Mouse (Mus musculus) embryonic facial prominence, embryonic 15.5 days (tissue): ENCODE measurements at regions not wholly inside any gene's neighbourhood (a gene's known extent, or its start where the extent isn't known, plus 50 kb on each side); places are given as distances from the start of the nearest gene placed in this dataset.

ENCODE experiments used
- ATAC-seq: fragments of 200-750 bp; cut with Nextera tagmentation; 2 replicates; pipeline ENCODE4 v1.8.0; 2017; ENCODE audit warnings: low read depth, moderate TSS enrichment; ENCODE audit not compliant: insufficient number of reproducible peaks, low FRiP score, low TSS enrichment
- H3K27ac ChIP-seq: fragments of 300-500 bp; sonication (generic); replicated peaks from 2 replicates; pipeline ENCODE4 v1.5.1; 2015; ENCODE audit warnings: mild to moderate bottlenecking, inconsistent platforms
- H3K27me3 ChIP-seq: fragments of 300-500 bp; sonication (generic); 2 replicates; pipeline ENCODE4 v1.6.1; 2015; ENCODE audit warnings: inconsistent platforms
- H3K36me3 ChIP-seq: fragments of 300-500 bp; sonication (generic); 2 replicates; pipeline ENCODE4 v1.6.1; 2015; ENCODE audit warnings: mild to moderate bottlenecking, inconsistent platforms
- H3K4me1 ChIP-seq: fragments of 300-500 bp; sonication (generic); 2 replicates; pipeline ENCODE4 v1.6.1; 2015; ENCODE audit warnings: inconsistent platforms
- H3K4me2 ChIP-seq: fragments of 300-500 bp; sonication (generic); replicated peaks from 2 replicates; pipeline ENCODE4 v1.6.1; 2015; ENCODE audit warnings: mild to moderate bottlenecking, inconsistent platforms
- H3K4me3 ChIP-seq: fragments of 300-500 bp; sonication (generic); replicated peaks from 2 replicates; pipeline ENCODE4 v1.5.1; 2015; ENCODE audit warnings: mild to moderate bottlenecking, inconsistent platforms
- H3K9ac ChIP-seq: fragments of 300-500 bp; sonication (generic); 2 replicates; pipeline ENCODE4 v1.6.1; 2015; ENCODE audit warnings: inconsistent platforms
- H3K9me3 ChIP-seq: fragments of 300-500 bp; sonication (generic); replicated peaks from 2 replicates; pipeline ENCODE4 v1.6.1; 2016; ENCODE audit warnings: inconsistent platforms
- WGBS: fragments of 180-500 bp; shearing (Covaris S2); methylation state at CpG from one replicate; pipeline ENCODE4 v1.1.7; 2015; 5-methylcytosine and 5-hydroxymethylcytosine counted together

- Histone ChIP-seq H3K9ac (no peak overlapping the region), H3K4me2 (no peak overlapping the region), H3K4me1 (0 out of 2 replicates have a peak, but pooled peaks cover 6% of the 10 kb centered on the region), H3K27ac (no peak overlapping the region), H3K9me3 (no peaks in the 10 kb centered on the region), H3K27me3 (no peaks in the 10 kb centered on the region), H3K36me3 (no peaks in the 10 kb centered on the region), H3K4me3 (no peak overlapping the region)
- no peak for ATAC-seq
- WGBS = 85% methylated on average over 7 of the region's 7 CpGs
Observed at GRCm38 (mm10) chr13:39881066-39881465, 480.2 kb downstream of the Ofcc1 start.

GRCm38 (mm10) chr13:39880136-39880535, 481.1 kb downstream of the Ofcc1 start:
- Histone ChIP-seq H3K4me1 (0 out of 2 replicates have a peak, but pooled peaks cover 6% of the 10 kb centered on the region), H3K9me3 (no peaks in the 10 kb centered on the region), H3K27ac (no peak overlapping the region), H3K9ac (no peak overlapping the region), H3K4me2 (no peak overlapping the region), H3K27me3 (no peaks in the 10 kb centered on the region), H3K36me3 (no peaks in the 10 kb centered on the region), H3K4me3 (no peak overlapping the region)
- 79% methylated on average over 2 of the region's 2 CpGs for WGBS
- no peak for ATAC-seq

GRCm38 (mm10) chr13:39877361-39878141, 483.7 kb downstream of the Ofcc1 start:
- no peak overlapping the region for H3K9ac ChIP-seq
- ATAC-seq = no peak
- no peaks in the 10 kb centered on the region for H3K36me3 ChIP-seq
- H3K4me3 ChIP-seq = 0 out of 2 replicates have a peak overlapping the region, but pooled peaks have one; percentile 14
- no peaks in the 10 kb centered on the region for H3K27me3 ChIP-seq
- H3K4me2 ChIP-seq = peak overlapping the region; percentile 30; the same call in 1 of the 2 replicates
- H3K4me1 ChIP-seq = 0 out of 2 replicates have a peak, but pooled peaks cover 6% of the 10 kb centered on the region
- 30% methylated on average over 16 of the region's 16 CpGs for WGBS
- H3K9me3 ChIP-seq = no peaks in the 10 kb centered on the region
- H3K27ac ChIP-seq = no peak overlapping the region

- Histone ChIP-seq H3K9me3 (no peaks in the 10 kb centered on the region), H3K9ac (no peak overlapping the region), H3K27ac (no peak overlapping the region), H3K36me3 (no peaks in the 10 kb centered on the region), H3K27me3 (no peaks in the 10 kb centered on the region), H3K4me1 (no peaks in the 10 kb centered on the region), H3K4me3 (no peak overlapping the region), H3K4me2 (no peak overlapping the region)
- WGBS = 71% methylated on average over 6 of the region's 6 CpGs
- no peak for ATAC-seq
Observed at GRCm38 (mm10) chr13:39852257-39852800, 508.9 kb downstream of the Ofcc1 start.

- ATAC-seq = no peak
- Histone ChIP-seq H3K36me3 (no peaks in the 10 kb centered on the region), H3K27ac (no peak overlapping the region), H3K9ac (no peak overlapping the region), H3K9me3 (no peaks in the 10 kb centered on the region), H3K27me3 (no peaks in the 10 kb centered on the region), H3K4me3 (no peak overlapping the region), H3K4me1 (no peaks in the 10 kb centered on the region), H3K4me2 (no peak overlapping the region)
- 79% methylated on average over 1 of the region's 1 CpGs for WGBS
Observed at GRCm38 (mm10) chr13:39849391-39849790, 511.9 kb downstream of the Ofcc1 start.

- ATAC-seq = no peak
- H3K27ac ChIP-seq = no peak overlapping the region
- H3K4me3 ChIP-seq = no peak overlapping the region
- no peaks in the 10 kb centered on the region for H3K36me3 ChIP-seq
- 40% methylated on average over 5 of the region's 5 CpGs for WGBS
- no peak overlapping the region for H3K9ac ChIP-seq
- H3K4me1 ChIP-seq = peaks cover 5% of the 10 kb centered on the region; the same call in 1 of the 2 replicates
- no peaks in the 10 kb centered on the region for H3K27me3 ChIP-seq
- no peak overlapping the region for H3K4me2 ChIP-seq
- H3K9me3 ChIP-seq = no peaks in the 10 kb centered on the region
Observed at GRCm38 (mm10) chr13:39836053-39836584, 525.1 kb downstream of the Ofcc1 start.

GRCm38 (mm10) chr13:39835302-39835701, 525.9 kb downstream of the Ofcc1 start:
- H3K27ac ChIP-seq = no peak overlapping the region
- no peak overlapping the region for H3K4me2 ChIP-seq
- 32% methylated on average over 5 of the region's 5 CpGs for WGBS
- no peaks in the 10 kb centered on the region for H3K9me3 ChIP-seq
- no peak for ATAC-seq
- no peak overlapping the region for H3K9ac ChIP-seq
- H3K4me3 ChIP-seq = no peak overlapping the region
- H3K27me3 ChIP-seq = no peaks in the 10 kb centered on the region
- H3K4me1 ChIP-seq = peaks cover 5% of the 10 kb centered on the region; the same call in 1 of the 2 replicates
- H3K36me3 ChIP-seq = no peaks in the 10 kb centered on the region

GRCm38 (mm10) chr13:39834521-39835245, 526.6 kb downstream of the Ofcc1 start:
- no peak overlapping the region for H3K4me3 ChIP-seq
- 68% methylated on average over 9 of the region's 9 CpGs for WGBS
- H3K9me3 ChIP-seq = no peaks in the 10 kb centered on the region
- no peaks in the 10 kb centered on the region for H3K27me3 ChIP-seq
- no peaks in the 10 kb centered on the region for H3K36me3 ChIP-seq
- no peak overlapping the region for H3K27ac ChIP-seq
- no peak overlapping the region for H3K4me2 ChIP-seq
- no peak for ATAC-seq
- H3K9ac ChIP-seq = no peak overlapping the region
- H3K4me1 ChIP-seq = peaks cover 5% of the 10 kb centered on the region; the same call in 1 of the 2 replicates

- 5% methylated on average over 20 of the region's 20 CpGs for WGBS
- Histone ChIP-seq H3K36me3 (no peaks in the 10 kb centered on the region), H3K9ac (no peak overlapping the region), H3K27ac (peak overlapping the region; percentile 22; the same call in 1 of the 2 replicates), H3K9me3 (no peaks in the 10 kb centered on the region), H3K27me3 (0 out of 2 replicates have a peak, but pooled peaks cover 5% of the 10 kb centered on the region), H3K4me3 (peak overlapping the region; percentile 36), H3K4me2 (peak overlapping the region; percentile 58), H3K4me1 (peaks cover 11% of the 10 kb centered on the region)
- ATAC-seq = no peak
Observed at GRCm38 (mm10) chr13:39823965-39824555, 537.2 kb downstream of the Ofcc1 start.

- peak overlapping the region; percentile 58 for H3K4me2 ChIP-seq
- 0 out of 2 replicates have a peak, but pooled peaks cover 5% of the 10 kb centered on the region for H3K27me3 ChIP-seq
- WGBS = 26% methylated on average over 15 of the region's 15 CpGs
- no peaks in the 10 kb centered on the region for H3K9me3 ChIP-seq
- no peak for ATAC-seq
- H3K27ac ChIP-seq = peak overlapping the region; percentile 22; the same call in 1 of the 2 replicates
- no peak overlapping the region for H3K9ac ChIP-seq
- H3K36me3 ChIP-seq = no peaks in the 10 kb centered on the region
- H3K4me3 ChIP-seq = peak overlapping the region; percentile 36
- H3K4me1 ChIP-seq = peaks cover 11% of the 10 kb centered on the region
Observed at GRCm38 (mm10) chr13:39823346-39823954, 537.8 kb downstream of the Ofcc1 start.
